Mouse (Mus musculus) cerebellum, postnatal 14 days (tissue): Measurements from ENCODE around the gene A930033H14Rik.

Source experiments
- DNase-seq, 2 experiments: peaks; one replicate each; pipeline ENCODE4 v3.0.0; 2021; ENCODE audit warnings: mixed read lengths in 2 of 2

A930033H14Rik gene

GRCm38 (mm10) chr10:69212542-69213440 is at the start of gene A930033H14Rik:
A930033H14Rik (minus strand) TSS chr10:69213098.
- peak; percentile 79 to 82 for DNase-seq

- no peak for DNase-seq
These were observed 47.0 kb upstream of the A930033H14Rik start for GRCm38 (mm10) chr10:69259929-69260328.

GRCm38 (mm10) chr10:69259161-69259560 is 46.3 kb upstream of the A930033H14Rik start:
- no peak for DNase-seq

- DNase-seq, result no peak
These were observed 45.7 kb upstream of the A930033H14Rik start for GRCm38 (mm10) chr10:69258588-69258987.

- DNase-seq, result no peak
These were observed 44.8 kb upstream of the A930033H14Rik start for GRCm38 (mm10) chr10:69257592-69258133.

GRCm38 (mm10) chr10:69255594-69255993 is 42.7 kb upstream of the A930033H14Rik start:
- no peak for DNase-seq

- DNase-seq, result peak in 1 of 2 experiments; percentile 28
These were observed 41.5 kb upstream of the A930033H14Rik start for GRCm38 (mm10) chr10:69254390-69254847.

- no peak for DNase-seq
These were observed 40.8 kb upstream of the A930033H14Rik start for GRCm38 (mm10) chr10:69253686-69254080.

- DNase-seq, result no peak
These were observed 40.3 kb upstream of the A930033H14Rik start for GRCm38 (mm10) chr10:69253075-69253685.

GRCm38 (mm10) chr10:69252112-69253074 is 39.5 kb upstream of the A930033H14Rik start:
- no peak for DNase-seq

GRCm38 (mm10) chr10:69251254-69251653 is 38.4 kb upstream of the A930033H14Rik start:
- DNase-seq, result no peak

GRCm38 (mm10) chr10:69248261-69249160 is 35.6 kb upstream of the A930033H14Rik start:
- no peak for DNase-seq

- DNase-seq, result no peak
These were observed 34.6 kb upstream of the A930033H14Rik start for GRCm38 (mm10) chr10:69247311-69248033.

- no peak for DNase-seq
These were observed 33.9 kb upstream of the A930033H14Rik start for GRCm38 (mm10) chr10:69246762-69247161.

- DNase-seq, result peak; percentile 75 to 81
These were observed 33.2 kb upstream of the A930033H14Rik start for GRCm38 (mm10) chr10:69245906-69246668.

GRCm38 (mm10) chr10:69245151-69245550 is 32.3 kb upstream of the A930033H14Rik start:
- DNase-seq, result no peak

GRCm38 (mm10) chr10:69240530-69240929 is 27.6 kb upstream of the A930033H14Rik start:
- no peak for DNase-seq

GRCm38 (mm10) chr10:69238311-69238710 is 25.4 kb upstream of the A930033H14Rik start:
- peak; percentile 33 to 49 for DNase-seq

- DNase-seq, result peak; percentile 56 to 66
These were observed 24.9 kb upstream of the A930033H14Rik start for GRCm38 (mm10) chr10:69237781-69238180.

GRCm38 (mm10) chr10:69237185-69237584 is 24.3 kb upstream of the A930033H14Rik start:
- DNase-seq, result peak; percentile 24 to 44
